Mouse (Mus musculus) kidney, embryonic 16.5 days (tissue): Measurements from ENCODE around the gene Prr15. TPM values are rescaled to one million over a fixed set of nuclear protein-coding genes. Genes with fewer than 3 reads are reported as not detected.

Experiments
- ATAC-seq: fragments of 200-750 bp; cut with Nextera tagmentation; 2 replicates; pipeline ENCODE4 v1.8.0; 2017; ENCODE audit warnings: moderate TSS enrichment; ENCODE audit not compliant: low FRiP score, low TSS enrichment
- H3K27ac ChIP-seq: fragments of 300-500 bp; sonication (generic); 2 replicates; pipeline ENCODE4 v1.5.1; 2014; ENCODE audit warnings: low read length
- H3K27me3 ChIP-seq: fragments of 300-500 bp; sonication (generic); 2 replicates; pipeline ENCODE4 v1.6.1; 2014; ENCODE audit warnings: low read length, control low read depth, mixed read lengths; ENCODE audit not compliant: insufficient read depth
- H3K36me3 ChIP-seq: fragments of 300-500 bp; sonication (generic); 2 replicates; pipeline ENCODE4 v1.6.1; 2014; ENCODE audit warnings: low read length, control low read depth, mixed read lengths; ENCODE audit not compliant: insufficient read depth
- H3K4me1 ChIP-seq: fragments of 300-500 bp; sonication (generic); 2 replicates; pipeline ENCODE4 v1.6.1; 2014; ENCODE audit warnings: low read length, control low read depth, mixed read lengths; ENCODE audit not compliant: insufficient read depth
- H3K4me2 ChIP-seq: fragments of 300-500 bp; sonication (generic); replicated peaks from 2 replicates; pipeline ENCODE4 v1.6.1; 2014; ENCODE audit warnings: low read depth, low read length
- H3K4me3 ChIP-seq: fragments of 300-500 bp; sonication (generic); 2 replicates; pipeline ENCODE4 v1.5.1; 2014; ENCODE audit warnings: mild to moderate bottlenecking, low read length
- H3K9ac ChIP-seq: fragments of 300-500 bp; sonication (generic); replicated peaks from 2 replicates; pipeline ENCODE4 v1.6.1; 2014; ENCODE audit warnings: low read length
- H3K9me3 ChIP-seq: fragments of 300-500 bp; sonication (generic); 2 replicates; pipeline ENCODE4 v1.6.1; 2016; ENCODE audit warnings: low read length, control low read depth
- WGBS: fragments of 180-500 bp; shearing (Covaris S2); extraction: QIAGEN DNeasy Blood & Tissue Kit; methylation state at CpG from one replicate; pipeline ENCODE4 v1.1.7; 2014; 5-methylcytosine and 5-hydroxymethylcytosine counted together
- polyA plus RNA-seq: library from polyadenylated mRNA; unstranded; fragments of >200 nt; fragmentation: Nextera tagmentation; extraction: Ambion mirVana; gene quantifications from 2 replicates; pipeline ENCODE4 v1.2.1, GENCODE M21; 2015

Prr15 gene
- polyA plus RNA-seq, 1 experiment from 2014 or later = 9.2 TPM

GRCm38 (mm10) chr6:54369913-54370542 is 44.4 kb downstream of the Prr15 start:
- peak; percentile 96 for ATAC-seq
- WGBS = 28% methylated on average over 6 of the region's 6 CpGs
- H3K9me3 ChIP-seq = 0 out of 2 replicates have a peak, but pooled peaks cover 3% of the 10 kb centered on the region

GRCm38 (mm10) chr6:54371874-54372273 is 46.2 kb downstream of the Prr15 start:
- no peak overlapping the region for H3K9ac ChIP-seq
- WGBS = 77% methylated on average over 3 of the region's 3 CpGs
- no peaks in the 10 kb centered on the region for H3K27me3 ChIP-seq
- no peak overlapping the region for H3K4me3 ChIP-seq
- no peak overlapping the region for H3K4me2 ChIP-seq
- no peak overlapping the region for H3K27ac ChIP-seq
- H3K9me3 ChIP-seq = 0 out of 2 replicates have a peak, but pooled peaks cover 3% of the 10 kb centered on the region
- no peak for ATAC-seq
- H3K36me3 ChIP-seq = no peaks in the 10 kb centered on the region
- H3K4me1 ChIP-seq = peaks cover 9% of the 10 kb centered on the region; the same call in 1 of the 2 replicates

More at GRCm38 (mm10) chr6:54369913-54370542, 44.4 kb downstream of the Prr15 start:
- Histone ChIP-seq H3K4me1 (peaks cover 9% of the 10 kb centered on the region; the same call in 1 of the 2 replicates), H3K9ac (no peak overlapping the region), H3K27me3 (no peaks in the 10 kb centered on the region), H3K4me2 (no peak overlapping the region), H3K27ac (peak overlapping the region; percentile 55), H3K36me3 (no peaks in the 10 kb centered on the region), H3K4me3 (no peak overlapping the region)

- H3K4me1 ChIP-seq = no peaks in the 10 kb centered on the region
- H3K4me2 ChIP-seq = no peak overlapping the region
- no peaks in the 10 kb centered on the region for H3K36me3 ChIP-seq
- no peaks in the 10 kb centered on the region for H3K9me3 ChIP-seq
- 71% methylated on average over 2 of the region's 2 CpGs for WGBS
- no peak overlapping the region for H3K4me3 ChIP-seq
- H3K27ac ChIP-seq = no peak overlapping the region
- ATAC-seq = no peak
- no peak overlapping the region for H3K9ac ChIP-seq
- H3K27me3 ChIP-seq = no peaks in the 10 kb centered on the region
These were observed 53.7 kb downstream of the Prr15 start for GRCm38 (mm10) chr6:54379356-54379755.

Other genes starting within 250 kb of the Prr15 start
- gene Wipf3, start 103.8 kb downstream of the Prr15 start, polyA plus RNA-seq = 3.1 and 3.2 TPM in 2 replicates
- gene Scrn1, start 240.7 kb downstream of the Prr15 start, polyA plus RNA-seq = 7.7 and 8.8 TPM in 2 replicates